In the genomic region with DNA sequence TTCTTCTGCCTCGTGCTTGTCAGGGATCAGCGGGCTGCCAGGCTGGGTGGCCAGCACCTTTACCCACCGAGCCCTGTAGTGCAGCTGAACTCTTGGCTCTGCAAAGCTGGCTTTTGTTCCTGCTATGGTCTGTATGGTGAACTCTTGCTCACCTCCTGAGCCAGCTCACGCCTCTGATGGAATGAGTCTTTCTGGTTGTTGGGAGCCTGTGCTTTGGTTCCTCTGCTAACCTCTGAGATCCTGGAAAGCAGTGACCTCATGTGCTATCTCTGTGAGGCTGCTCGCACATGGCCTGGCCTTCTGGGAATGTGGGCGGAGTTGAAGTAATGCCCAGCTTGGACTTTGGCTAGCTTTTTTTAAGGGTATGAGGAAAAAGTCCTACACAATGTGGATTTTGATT, we compare ENCODE assay signal across 8 mouse cellular contexts. TPM values are rescaled to one million over a fixed set of nuclear protein-coding genes. Genes with fewer than 3 reads are reported as not detected.
DNase-seq lines count a peak whose midpoint lies in the region; ATAC-seq lines count a peak whose summit lies in the region.

No protein-coding gene starts in this region.

- no peak overlapping the region for H3K4me3 ChIP-seq in heart, embryonic 11.5 days (ENCODE audit: low read depth, low read length)
- H3K4me3 ChIP-seq in stomach, embryonic 14.5 days (ENCODE audit: low read depth, low read length): no peak overlapping the region

- no peaks in the 10 kb centered on the region for H3K27me3 ChIP-seq in heart, embryonic 11.5 days (ENCODE audit: control insufficient read depth, insufficient read depth, low read length)
- no peaks in the 10 kb centered on the region for H3K27me3 ChIP-seq in stomach, embryonic 14.5 days (ENCODE audit: control insufficient read depth, insufficient read depth, low read length)

- peak; percentile 11 for DNase-seq in thymus, postnatal 14 days
- DNase-seq in thymus, postnatal 25 days: no peak
- peak; percentile 80 to 91 for DNase-seq in kidney, postnatal 25 days
- DNase-seq in cerebellum, postnatal 36 days: no peak
- DNase-seq in frontal cortex, postnatal 14 days (ENCODE audit: low spot score in 2 of 2): no peak
- no peak for DNase-seq in frontal cortex, adult 2 months (ENCODE audit: extremely low spot score in 1 of 2, low spot score in 1 of 2)

- WGBS in heart, embryonic 11.5 days (ENCODE audit: insufficient replicate concordance): 34% methylated on average over 6 of the region's 6 CpGs
- WGBS in stomach, embryonic 14.5 days: 38% methylated on average over 6 of the region's 6 CpGs

- H3K4me2 ChIP-seq in heart, embryonic 11.5 days: peak overlapping the region; percentile 27
- no peak overlapping the region for H3K4me2 ChIP-seq in stomach, embryonic 14.5 days (replicated peaks; ENCODE audit: low read depth, low read length)

- H3K36me3 ChIP-seq in heart, embryonic 11.5 days (ENCODE audit: control insufficient read depth, insufficient read depth, low read length): peaks cover 7% of the 10 kb centered on the region
- peaks cover 27% of the 10 kb centered on the region for H3K36me3 ChIP-seq in stomach, embryonic 14.5 days (ENCODE audit: control insufficient read depth, insufficient read depth, low read length)

- 0 out of 2 replicates have a peak overlapping the region, but pooled peaks have one; percentile 54 for H3K9ac ChIP-seq in heart, embryonic 11.5 days (ENCODE audit: low read depth, low read length)
- no peak overlapping the region for H3K9ac ChIP-seq in stomach, embryonic 14.5 days (replicated peaks; ENCODE audit: low read depth, low read length)

- peaks cover 23% of the 10 kb centered on the region for H3K4me1 ChIP-seq in heart, embryonic 11.5 days (ENCODE audit: control insufficient read depth, insufficient read depth, low read length)
- H3K4me1 ChIP-seq in stomach, embryonic 14.5 days (ENCODE audit: control insufficient read depth, insufficient read depth, low read length): peaks cover 8% of the 10 kb centered on the region

- peak overlapping the region; percentile 74 for H3K27ac ChIP-seq in heart, embryonic 11.5 days (ENCODE audit: low read depth, low read length)
- no peak overlapping the region for H3K27ac ChIP-seq in stomach, embryonic 14.5 days (ENCODE audit: low read length)

- no peak; the same call in 1 of the 2 replicates for ATAC-seq in heart, embryonic 11.5 days (replicated peaks; ENCODE audit: insufficient number of reproducible peaks, low FRiP score, low TSS enrichment)
- ATAC-seq in stomach, embryonic 14.5 days (ENCODE audit: insufficient number of reproducible peaks, insufficient read depth, low FRiP score, low read depth): peak; percentile 17; the same call in 1 of the 2 replicates

- no peaks in the 10 kb centered on the region for H3K9me3 ChIP-seq in heart, embryonic 11.5 days (replicated peaks; ENCODE audit: control insufficient read depth, low read length)
- H3K9me3 ChIP-seq in stomach, embryonic 14.5 days (ENCODE audit: control insufficient read depth, low read depth, low read length): no peaks in the 10 kb centered on the region

RNA-seq across cellular contexts. Expression of gene Helz, which starts 26.1 kb away (rescaled TPM):
- 18.1 and 20.1 TPM in 2 replicates for polyA plus RNA-seq in heart, embryonic 11.5 days (2014; fragmentation: Nextera tagmentation; extraction: Ambion mirVana)
- 25.1 and 26.7 TPM in 2 replicates for polyA plus RNA-seq in stomach, embryonic 14.5 days (2014; fragmentation: Nextera tagmentation; extraction: Ambion mirVana)
- 16.3 and 16.6 TPM in 2 replicates for polyA plus RNA-seq in frontal cortex, adult 2 months (2012; rRNA removed)

Comparison
In these comparisons a context has a peak if more than half of its experiments do, and no peak if none do; other contexts are left out.
1. DNase-seq: peak in thymus, postnatal 14 days (single experiment) and kidney, postnatal 25 days (2 of 2); none in thymus, postnatal 25 days (single experiment), cerebellum, postnatal 36 days (0 of 2), frontal cortex, postnatal 14 days (0 of 2) and frontal cortex, adult 2 months (0 of 2).